Mouse (Mus musculus): Measurements from ENCODE around the gene Rsbn1.

DNA sequence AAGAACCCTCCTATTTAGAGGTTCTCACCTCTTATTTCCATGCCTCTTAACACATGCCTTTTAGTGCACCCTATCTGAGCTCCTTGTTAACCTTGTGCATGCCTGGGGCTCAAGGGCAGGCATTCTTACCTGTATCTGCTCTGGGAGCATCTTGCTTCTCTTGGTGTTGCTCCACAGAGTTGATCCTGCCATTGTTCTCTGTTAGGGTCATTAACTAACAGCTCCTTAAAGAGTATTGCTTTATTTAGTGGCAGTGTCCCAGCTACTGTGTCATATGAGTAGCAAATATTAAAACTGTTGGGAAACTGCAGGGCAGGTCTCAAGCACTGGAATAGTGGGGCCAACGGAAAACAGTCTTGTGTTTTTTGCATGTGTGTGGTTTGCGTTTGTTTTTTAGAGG, 57.2 kb downstream of the Rsbn1 start:
- TF ChIP-seq CTCF (IDR thresholded peaks at IDR 0.05; ENCODE audit: borderline replicate concordance, insufficient read depth, low read depth, low read length) = no peak
- no peak for TF ChIP-seq POLR2A (IDR thresholded peaks at IDR 0.05; ENCODE audit: borderline replicate concordance, insufficient read depth, low read length)

All from cerebellum, adult 2 months (tissue).